Mouse (Mus musculus) thymus, adult 2 months (tissue): Measurements from ENCODE around the gene Fbn1.

Source experiments
- CTCF ChIP-seq: fragments of 200-500 bp; IDR thresholded peaks from 2 replicates; pipeline ENCODE4 v1.5.1; 2012; ENCODE audit warnings: mild to moderate bottlenecking, control low read depth, low read length, moderate library complexity, borderline replicate concordance; ENCODE audit not compliant: control insufficient read depth, poor library complexity, insufficient read depth; ENCODE audit errors: extremely low read depth
- POLR2A ChIP-seq: fragments of 200-500 bp; IDR thresholded peaks from 2 replicates; pipeline ENCODE4 v1.6.1; 2012; ENCODE audit warnings: mild to moderate bottlenecking, low read length, control low read depth, moderate library complexity; ENCODE audit not compliant: control insufficient read depth, poor library complexity, insufficient read depth; ENCODE audit errors: extremely low read depth

- TF ChIP-seq CTCF: no peak
- TF ChIP-seq POLR2A: no peak
These were observed 33.7 kb upstream of the Fbn1 start for GRCm38 (mm10) chr2:125541451-125541850.
